Mouse (Mus musculus): ENCODE data around the gene Hist1h2bc.
"Not testable (repeated sequence)": the region's sequence is repeated elsewhere in the genome, so short reads cannot be mapped to it uniquely, and the experiment has no call there.

The Hist1h2bc gene

GRCm38 (mm10) chr13:23683755-23684281 is at the start of gene Hist1h2bc, which contains the start of gene Hist1h2ac:
TSS of gene Hist1h2bc (plus strand) at chr13:23684199.
TSS of gene Hist1h2ac (minus strand) at chr13:23683948.
- peak; percentile 85 for DNase-seq

DNA sequence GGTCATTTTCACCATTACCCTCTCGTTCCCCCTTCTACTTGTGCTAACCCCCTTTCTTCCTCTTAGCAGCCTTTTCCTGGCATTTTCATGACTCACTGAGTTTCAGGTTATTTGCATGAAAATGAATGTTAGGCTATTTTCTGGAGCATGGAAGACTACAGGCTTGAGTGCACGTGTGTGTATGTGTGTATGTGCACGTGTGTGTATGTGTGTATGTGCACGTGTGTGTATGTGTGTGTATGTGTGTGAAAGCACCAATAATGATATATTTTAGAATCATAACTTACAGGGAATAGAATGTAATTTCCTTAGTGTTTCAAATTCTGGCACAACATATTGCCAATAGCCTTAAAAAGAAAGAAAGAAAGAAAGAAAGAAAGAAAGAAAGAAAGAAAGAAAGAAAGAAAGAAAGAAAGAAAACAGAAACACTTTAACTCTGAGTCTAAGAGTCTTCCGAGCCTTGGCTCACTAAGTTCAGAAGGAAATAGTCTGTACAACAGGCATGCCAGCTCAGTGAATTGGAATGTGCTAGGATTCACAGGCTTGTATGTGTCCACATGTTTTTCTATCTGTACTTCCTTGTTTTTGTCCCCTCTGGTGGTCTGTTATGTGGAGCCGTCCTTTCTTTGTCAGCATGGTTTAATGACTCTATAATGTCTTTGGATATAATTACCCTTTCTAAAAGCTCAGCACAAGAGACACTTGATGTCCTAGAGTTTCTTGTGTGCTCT is 24.2 kb upstream of the Hist1h2bc start:
- DNase-seq: no peak

DNA sequence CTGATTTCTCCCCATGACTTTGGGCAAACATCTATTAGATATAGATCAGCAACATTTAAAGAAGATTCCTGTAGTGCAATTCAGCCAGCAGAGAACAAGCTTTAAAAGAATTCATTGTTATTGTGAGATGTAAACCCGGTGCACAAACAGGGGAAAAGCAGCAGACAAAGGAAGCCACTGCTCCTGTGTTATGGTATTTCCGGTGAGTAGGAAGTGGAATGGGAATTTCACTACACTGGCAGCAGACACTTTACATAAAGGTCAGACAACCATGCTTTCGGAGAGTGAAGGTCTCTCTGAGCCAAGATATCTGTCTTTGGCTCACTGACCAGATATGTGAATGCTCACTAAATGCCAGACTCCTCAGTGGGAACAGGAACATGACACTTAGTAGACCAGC is 21.5 kb upstream of the Hist1h2bc start:
- no peak for DNase-seq

DNA sequence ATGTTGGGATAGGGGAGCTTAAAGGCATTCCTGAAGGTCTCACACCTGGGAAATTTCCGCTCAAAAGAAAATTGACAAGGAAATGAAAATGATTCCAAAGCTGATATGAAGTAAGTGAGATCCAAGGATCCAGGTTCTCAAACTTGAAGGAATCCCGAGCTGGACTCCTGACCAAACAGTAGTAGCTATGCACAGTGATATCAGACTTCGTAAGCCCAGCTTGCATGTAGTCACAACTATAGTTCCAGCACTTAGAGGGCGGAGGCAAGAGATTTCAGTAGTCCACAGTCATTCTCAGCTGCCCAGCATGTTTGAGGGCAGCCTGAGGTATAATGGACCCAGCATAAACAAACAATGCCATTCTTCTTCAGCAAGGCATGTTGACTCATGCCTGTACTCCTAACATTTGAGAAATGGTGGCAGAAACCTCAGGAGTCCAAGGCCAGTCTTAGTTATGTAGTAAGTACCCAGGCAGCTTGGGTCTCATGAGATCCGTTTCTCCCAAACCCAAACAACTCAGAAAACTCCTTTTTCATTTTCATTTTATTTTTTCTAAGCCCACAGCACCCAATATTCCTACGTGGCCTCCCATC is 1.9 kb upstream of the Hist1h2bc start:
- DNase-seq: no peak

DNA sequence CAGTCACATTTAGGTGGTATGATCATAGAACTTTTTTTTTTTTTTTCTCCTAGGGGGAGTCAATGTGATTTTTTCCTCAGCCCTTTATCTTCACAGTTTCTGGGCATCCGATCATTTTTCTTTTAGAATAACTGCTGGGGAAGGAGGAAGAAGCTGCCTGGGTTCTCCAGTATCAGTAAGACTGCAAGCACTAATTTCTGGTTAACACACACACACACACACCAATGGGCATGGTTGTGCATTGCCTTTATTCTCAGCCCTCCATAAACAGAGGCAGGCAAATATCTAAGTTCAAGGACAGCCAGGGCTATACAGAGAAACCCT is 1.4 kb upstream of the Hist1h2bc start:
- no peak for DNase-seq

GRCm38 (mm10) chr13:23682947-23683754 is 848 bp upstream of the Hist1h2bc start:
- not testable (repeated sequence) for DNase-seq

DNA sequence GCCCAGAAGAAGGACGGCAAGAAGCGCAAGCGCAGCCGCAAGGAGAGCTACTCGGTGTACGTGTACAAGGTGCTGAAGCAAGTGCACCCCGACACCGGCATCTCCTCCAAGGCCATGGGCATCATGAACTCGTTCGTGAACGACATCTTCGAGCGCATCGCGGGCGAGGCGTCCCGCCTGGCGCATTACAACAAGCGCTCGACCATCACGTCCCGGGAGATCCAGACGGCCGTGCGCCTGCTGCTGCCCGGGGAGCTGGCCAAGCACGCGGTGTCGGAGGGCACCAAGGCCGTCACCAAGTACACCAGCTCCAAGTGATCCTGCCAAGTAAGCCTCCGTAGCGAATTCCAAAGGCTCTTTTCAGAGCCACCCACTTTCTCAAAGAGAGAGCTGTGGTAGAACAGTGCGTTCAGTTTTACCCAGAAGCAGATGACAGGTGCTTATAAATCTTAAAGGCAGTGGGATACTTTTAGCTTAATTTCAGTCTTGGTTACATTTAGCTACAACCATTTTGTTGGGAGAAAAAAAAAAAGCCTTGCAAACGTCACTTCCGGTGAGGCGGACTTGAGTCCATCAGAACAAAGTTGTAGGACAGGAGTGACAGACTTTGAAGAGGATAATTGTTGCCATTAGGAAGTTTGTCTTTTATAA is 421 bp downstream of the Hist1h2bc start:
- peak; percentile 68 for DNase-seq

- DNase-seq: no peak
These were observed 1.3 kb downstream of the Hist1h2bc start for GRCm38 (mm10) chr13:23685121-23685861.

DNA sequence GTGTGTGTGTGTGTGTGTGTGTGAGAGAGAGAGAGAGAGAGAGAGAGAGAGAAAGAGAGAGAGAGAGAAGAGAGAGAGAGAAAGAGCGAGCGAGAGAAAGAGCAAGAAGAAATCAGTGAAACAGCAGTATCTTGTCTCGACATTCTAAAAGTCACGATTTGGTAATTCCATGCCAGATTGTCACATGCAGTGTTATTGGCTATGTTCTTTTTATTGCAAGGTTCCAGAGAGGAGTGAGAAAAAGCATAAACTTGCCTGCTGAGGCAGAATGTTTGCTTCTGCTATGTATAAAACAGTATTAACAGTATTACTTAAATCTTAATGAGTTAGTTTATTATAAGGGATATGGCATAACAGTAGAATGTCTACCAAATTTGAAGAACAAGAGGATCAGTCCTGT is 2.0 kb downstream of the Hist1h2bc start:
- DNase-seq: no peak

- no peak for DNase-seq
These were observed 3.2 kb downstream of the Hist1h2bc start for GRCm38 (mm10) chr13:23687181-23687580.

DNA sequence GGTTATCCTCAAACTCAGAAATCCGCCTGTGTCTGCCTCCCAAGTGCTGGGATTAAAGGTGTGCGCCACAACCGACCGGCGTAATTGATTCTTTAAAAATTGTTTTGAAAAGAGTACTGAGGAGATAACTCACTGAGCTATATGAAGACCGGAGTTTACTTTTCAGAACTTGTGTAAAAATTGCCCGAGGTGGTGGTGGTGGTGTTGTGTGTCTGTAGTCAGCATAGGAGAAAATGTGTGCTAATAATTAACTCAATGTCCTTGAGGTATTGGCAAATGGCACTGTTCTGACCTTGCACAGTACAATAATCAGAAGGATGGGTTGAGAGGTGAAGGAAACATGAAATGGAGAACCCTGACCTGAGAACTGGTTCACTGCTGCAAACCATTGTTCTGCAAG is 3.9 kb downstream of the Hist1h2bc start:
- DNase-seq: no peak

DNA sequence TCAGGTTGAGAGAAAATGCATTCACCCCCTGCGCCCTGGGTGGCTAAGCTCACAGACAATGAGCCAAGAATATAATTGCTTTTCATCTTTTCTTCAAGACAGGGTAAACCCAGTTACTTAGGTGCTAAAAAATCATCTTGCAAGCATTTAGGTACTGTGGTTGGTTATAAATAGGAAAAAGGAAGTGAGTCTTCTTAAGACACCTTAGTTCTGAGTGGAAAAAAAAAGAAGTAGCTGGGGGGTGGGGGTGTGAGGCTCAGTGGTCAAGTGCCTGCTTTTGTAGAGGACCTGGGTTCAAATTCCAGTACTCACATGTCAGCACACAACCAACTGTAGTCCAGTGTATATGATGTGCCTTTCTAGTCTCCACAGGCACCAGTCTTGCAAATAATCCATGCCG is 5.0 kb downstream of the Hist1h2bc start:
- peak; percentile 1 for DNase-seq

DNA sequence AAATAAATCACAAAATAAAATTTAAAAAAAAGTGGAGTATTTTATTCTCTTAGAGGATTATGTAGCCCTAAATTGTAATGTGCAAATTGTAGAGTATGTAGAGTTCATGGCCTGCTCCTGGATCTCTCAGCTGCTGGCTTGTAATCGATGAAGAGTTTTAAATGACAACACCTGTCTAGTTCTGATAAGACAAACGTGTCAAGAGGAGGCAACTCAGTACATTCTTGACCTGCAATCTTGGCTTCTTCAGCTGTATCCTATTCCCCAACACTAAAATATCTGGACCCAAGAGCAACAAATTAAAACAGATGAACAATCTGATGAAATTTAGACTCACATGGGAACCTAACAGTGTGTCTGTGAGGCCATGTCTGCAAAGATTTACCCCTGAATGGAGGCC is 5.5 kb downstream of the Hist1h2bc start:
- peak; percentile 1 for DNase-seq

DNA sequence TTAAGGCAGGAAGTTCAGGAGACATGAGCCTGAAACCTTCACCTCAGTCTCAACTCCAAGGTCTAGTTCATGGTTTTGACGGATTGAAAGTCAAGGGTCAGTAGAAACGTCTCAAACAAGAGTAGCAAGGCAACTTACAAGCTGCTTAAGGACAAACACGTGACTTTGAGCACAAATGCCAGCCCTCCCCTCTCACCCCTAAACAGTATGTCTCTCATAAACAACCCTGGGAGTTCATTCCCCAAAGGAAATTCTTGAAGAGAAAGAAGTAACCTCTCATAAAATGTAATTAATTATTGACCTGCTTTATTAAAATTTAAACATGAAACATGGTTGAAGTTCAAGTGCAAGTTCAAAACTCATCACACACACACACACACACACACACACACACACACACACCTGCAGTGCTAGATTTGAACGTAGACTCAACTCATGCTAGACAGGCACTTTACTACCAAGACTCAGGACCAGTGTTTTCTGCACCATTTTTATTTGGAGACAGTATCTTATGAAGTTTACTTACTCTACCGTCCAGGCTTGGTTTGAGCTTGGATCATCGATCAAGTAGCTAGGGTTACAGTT is 9.9 kb downstream of the Hist1h2bc start:
- no peak for DNase-seq

GRCm38 (mm10) chr13:23694956-23695355 is 11.0 kb downstream of the Hist1h2bc start:
- DNase-seq: no peak

GRCm38 (mm10) chr13:23695514-23695913 is 11.5 kb downstream of the Hist1h2bc start, which contains the start of gene Hist1h1t:
TSS of gene Hist1h1t (plus strand) at chr13:23695814.
- DNase-seq: no peak

DNA sequence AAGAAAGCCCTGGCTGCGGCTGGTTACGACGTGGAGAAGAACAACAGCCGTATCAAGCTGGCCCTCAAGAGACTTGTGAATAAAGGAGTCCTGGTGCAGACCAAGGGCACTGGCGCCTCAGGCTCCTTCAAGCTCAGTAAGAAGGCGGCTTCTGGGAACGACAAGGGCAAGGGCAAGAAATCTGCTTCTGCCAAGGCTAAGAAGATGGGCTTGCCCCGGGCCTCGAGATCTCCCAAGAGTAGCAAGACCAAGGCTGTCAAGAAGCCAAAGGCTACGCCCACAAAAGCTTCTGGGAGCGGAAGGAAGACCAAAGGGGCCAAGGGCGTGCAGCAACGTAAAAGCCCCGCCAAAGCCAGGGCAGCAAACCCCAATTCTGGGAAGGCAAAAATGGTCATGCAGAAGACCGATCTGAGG is 12.1 kb downstream of the Hist1h2bc start:
- no peak for DNase-seq

DNA sequence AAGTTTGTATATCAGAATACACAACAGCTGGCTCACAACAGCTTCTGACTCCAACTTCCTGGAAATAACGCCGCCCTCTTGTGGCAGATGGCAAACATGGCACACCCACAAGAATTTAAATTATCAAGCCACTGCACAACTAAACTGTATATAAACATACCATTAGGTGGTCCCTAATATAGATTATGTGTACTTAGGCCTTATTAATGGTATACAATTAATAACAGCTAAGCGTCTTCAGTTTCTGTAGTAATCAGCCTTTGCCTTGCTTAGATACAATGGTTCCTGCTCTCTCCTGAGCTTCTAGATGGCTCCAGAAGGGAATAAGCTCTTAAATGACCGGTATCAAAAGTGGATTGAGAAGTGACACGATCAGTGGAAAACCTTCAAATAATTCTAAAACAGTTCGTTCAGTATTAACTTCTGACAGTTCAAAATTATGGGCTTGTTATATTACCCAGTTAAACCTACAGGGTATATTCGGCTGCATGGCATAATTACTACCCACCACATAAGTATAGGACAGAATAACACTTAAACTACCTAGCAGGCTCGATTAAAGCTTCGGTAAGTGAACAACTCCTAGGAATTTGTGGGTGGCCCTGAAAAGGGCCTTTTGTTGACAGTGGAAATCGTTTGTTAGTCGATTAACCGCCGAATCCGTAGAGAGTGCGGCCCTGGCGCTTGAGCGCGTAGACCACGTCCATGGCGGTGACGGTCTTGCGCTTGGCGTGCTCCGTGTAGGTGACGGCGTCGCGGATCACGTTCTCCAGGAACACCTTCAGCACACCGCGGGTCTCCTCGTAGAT is 13.7 kb downstream of the Hist1h2bc start:
- peak; percentile 76 for DNase-seq

DNA sequence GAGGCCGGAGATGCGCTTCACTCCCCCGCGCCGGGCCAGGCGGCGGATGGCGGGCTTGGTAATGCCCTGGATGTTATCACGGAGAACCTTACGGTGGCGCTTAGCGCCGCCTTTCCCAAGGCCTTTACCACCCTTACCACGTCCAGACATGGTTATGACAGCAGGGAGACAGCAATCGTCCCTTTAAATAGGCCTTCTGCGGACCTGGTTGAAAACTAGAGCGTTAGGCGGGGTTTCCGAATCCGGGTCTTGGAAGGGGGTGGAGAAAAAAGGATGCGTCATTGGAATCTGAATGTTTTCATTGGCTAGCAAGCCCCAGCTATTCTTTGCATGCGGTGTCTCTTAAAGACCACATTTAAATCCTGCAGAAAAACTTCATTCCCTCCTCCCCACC is 14.3 kb downstream of the Hist1h2bc start, which contains the start of gene Hist1h4c:
Gene Hist1h4c (minus strand): TSS at position 155 of the 394 bp plus-strand sequence.
- DNase-seq: peak; percentile 99

- no peak for DNase-seq
These were observed 15.0 kb downstream of the Hist1h2bc start for GRCm38 (mm10) chr13:23698996-23699395.

GRCm38 (mm10) chr13:23699767-23700166 is 15.8 kb downstream of the Hist1h2bc start:
- DNase-seq: no peak

All from thymus, postnatal 14 days (tissue).